Mouse (Mus musculus) heart, postnatal 25 days (tissue): Measurements from ENCODE around the gene Nprl3. TPM values are rescaled to one million over a fixed set of nuclear protein-coding genes. Genes with fewer than 3 reads are reported as not detected.
"Not testable (repeated sequence)": the region's sequence is repeated elsewhere in the genome, so short reads cannot be mapped to it uniquely, and the experiment has no call there.

ENCODE experiments used
- DNase-seq: peaks from one replicate; pipeline ENCODE4 v3.0.0; 2022; ENCODE audit warnings: low spot score
- intact Hi-C: fragments of 180-260 bp; cut with DNase I; formaldehyde crosslinking; loops from one replicate; pipeline ENCODE4 v1.15.1; 2025
- total RNA-seq, 2 experiments: library from RNA; stranded (reverse); gene quantifications; 2 replicates each; pipeline ENCODE4 v1.2.3; 2021

The Nprl3 gene
- total RNA-seq, 2 experiments from 2014 or later = 26.8 to 29.8 TPM

- not testable (repeated sequence) for DNase-seq
- intact Hi-C loops = loop anchor here (2.0 to 5.0 kb wide), 2 partner anchors 36 to 103 kb away; no protein-coding TSS in a partner anchor
These were observed 18.4 kb upstream of the Nprl3 start for GRCm38 (mm10) chr11:32285887-32286286.

GRCm38 (mm10) chr11:32285031-32285775 is 17.7 kb upstream of the Nprl3 start:
- intact Hi-C loops = loop anchor here (5.0 kb wide), 1 partner anchor 37 kb away; no protein-coding TSS in a partner anchor
- DNase-seq = no peak

GRCm38 (mm10) chr11:32284582-32284981 is 17.1 kb upstream of the Nprl3 start:
- intact Hi-C loops, DNase-seq: not testable (repeated sequence)

GRCm38 (mm10) chr11:32283091-32283777 is 15.7 kb upstream of the Nprl3 start, which contains the start of gene Hba-a1:
Gene Hba-a1 (plus strand): TSS chr11:32283511.
- DNase-seq, intact Hi-C loops: not testable (repeated sequence)

GRCm38 (mm10) chr11:32281416-32282144 is 14.1 kb upstream of the Nprl3 start:
- no peak for DNase-seq
- intact Hi-C loops = no loop called here

GRCm38 (mm10) chr11:32280646-32281045 is 13.1 kb upstream of the Nprl3 start:
- no peak for DNase-seq
- intact Hi-C loops = no loop called here

- intact Hi-C loops = no loop called here
- no peak for DNase-seq
These were observed 11.0 kb upstream of the Nprl3 start for GRCm38 (mm10) chr11:32278458-32278957.

- no peak for DNase-seq
- intact Hi-C loops = no loop called here
These were observed 10.4 kb upstream of the Nprl3 start for GRCm38 (mm10) chr11:32277736-32278457.

- DNase-seq = no peak
- intact Hi-C loops = no loop called here
These were observed 8.8 kb upstream of the Nprl3 start, which contains the start of gene Hba-x for GRCm38 (mm10) chr11:32276347-32276746. Gene Hba-x (plus strand): TSS chr11:32276400.

GRCm38 (mm10) chr11:32271178-32271577 is 3.7 kb upstream of the Nprl3 start:
- intact Hi-C loops = no loop called here

GRCm38 (mm10) chr11:32268952-32269351 is 1.4 kb upstream of the Nprl3 start:
- intact Hi-C loops = no loop called here

More at GRCm38 (mm10) chr11:32271178-32271577, 3.7 kb upstream of the Nprl3 start:
- DNase-seq = no peak

GRCm38 (mm10) chr11:32267964-32268363 is 457 bp upstream of the Nprl3 start:
- intact Hi-C loops = no loop called here

More at GRCm38 (mm10) chr11:32268952-32269351, 1.4 kb upstream of the Nprl3 start:
- no peak for DNase-seq

GRCm38 (mm10) chr11:32266776-32267175 is 731 bp downstream of the Nprl3 start:
- intact Hi-C loops = no loop called here
- no peak for DNase-seq

More at GRCm38 (mm10) chr11:32267964-32268363, 457 bp upstream of the Nprl3 start:
- DNase-seq = no peak

GRCm38 (mm10) chr11:32266194-32266593 is 1.3 kb downstream of the Nprl3 start:
- no peak for DNase-seq
- intact Hi-C loops = no loop called here

GRCm38 (mm10) chr11:32265117-32265738 is 2.3 kb downstream of the Nprl3 start:
- intact Hi-C loops = no loop called here
- DNase-seq = no peak

GRCm38 (mm10) chr11:32262674-32263415 is 4.7 kb downstream of the Nprl3 start:
- no peak for DNase-seq
- intact Hi-C loops = no loop called here

GRCm38 (mm10) chr11:32256566-32256965 is 10.9 kb downstream of the Nprl3 start:
- no peak for DNase-seq
- intact Hi-C loops = no loop called here

- no peak for DNase-seq
- intact Hi-C loops = no loop called here
These were observed 11.4 kb downstream of the Nprl3 start for GRCm38 (mm10) chr11:32256146-32256545.
